Mouse (Mus musculus): ENCODE measurements around the gene Mroh2a.

- no peak for TF ChIP-seq EP300 (IDR thresholded peaks at IDR 0.05; ENCODE audit: low read depth)
- no peak for TF ChIP-seq CTCF (IDR thresholded peaks at IDR 0.05; ENCODE audit: low read depth)
Observed at GRCm38 (mm10) chr1:88303762-88304161, 77.0 kb downstream of the Mroh2a start.
